Mouse (Mus musculus) embryonic facial prominence, embryonic 11.5 days (tissue): Measurements from ENCODE around the gene Sh3rf1. TPM values are rescaled to one million over a fixed set of nuclear protein-coding genes. Genes with fewer than 3 reads are reported as not detected.

ENCODE experiments used
- ATAC-seq: fragments of 200-750 bp; cut with Nextera tagmentation; replicated peaks from 2 replicates; pipeline ENCODE4 v1.8.0; 2017; ENCODE audit warnings: low read depth; ENCODE audit not compliant: insufficient number of reproducible peaks, low FRiP score, low TSS enrichment
- DNase-seq: peaks from one replicate; pipeline ENCODE4 v3.0.0-alpha.2; 2015; ENCODE audit warnings: low spot score
- H3K27ac ChIP-seq: fragments of 300-500 bp; sonication (generic); replicated peaks from 2 replicates; pipeline ENCODE4 v1.5.1; 2014; ENCODE audit warnings: mild to moderate bottlenecking, low read depth, low read length, control low read depth
- H3K27me3 ChIP-seq: fragments of 300-500 bp; sonication (generic); 2 replicates; pipeline ENCODE4 v1.6.1; 2014; ENCODE audit warnings: mild to moderate bottlenecking, low read length, moderate library complexity, mixed read lengths; ENCODE audit not compliant: control insufficient read depth, insufficient read depth
- H3K36me3 ChIP-seq: fragments of 300-500 bp; sonication (generic); replicated peaks from 2 replicates; pipeline ENCODE4 v1.6.1; 2014; ENCODE audit warnings: low read depth, mild to moderate bottlenecking, low read length, moderate library complexity, mixed read lengths; ENCODE audit not compliant: control insufficient read depth, insufficient read depth
- H3K4me1 ChIP-seq: fragments of 300-500 bp; sonication (generic); 2 replicates; pipeline ENCODE4 v1.6.1; 2014; ENCODE audit warnings: low read length, mixed read lengths; ENCODE audit not compliant: control insufficient read depth, insufficient read depth
- H3K4me2 ChIP-seq: fragments of 300-500 bp; sonication (generic); 2 replicates; pipeline ENCODE4 v1.6.1; 2014; ENCODE audit warnings: low read depth, mild to moderate bottlenecking, control low read depth, low read length, moderate library complexity
- H3K4me3 ChIP-seq: fragments of 300-500 bp; sonication (generic); 2 replicates; pipeline ENCODE4 v1.5.1; 2014; ENCODE audit warnings: low read depth, low read length, control low read depth
- H3K9ac ChIP-seq: fragments of 300-500 bp; sonication (generic); replicated peaks from 2 replicates; pipeline ENCODE4 v1.6.1; 2014; ENCODE audit warnings: mild to moderate bottlenecking, control low read depth, low read length
- H3K9me3 ChIP-seq: fragments of 300-500 bp; sonication (generic); replicated peaks from 2 replicates; pipeline ENCODE4 v1.6.1; 2016; ENCODE audit warnings: mild to moderate bottlenecking, low read length, inconsistent platforms, mixed read lengths; ENCODE audit not compliant: control insufficient read depth
- WGBS: fragments of 180-500 bp; shearing (Covaris S2); extraction: QIAGEN DNeasy Blood & Tissue Kit; methylation state at CpG from one replicate; pipeline ENCODE4 v1.1.7; 2014; 5-methylcytosine and 5-hydroxymethylcytosine counted together
- polyA plus RNA-seq: library from polyadenylated mRNA; unstranded; fragments of >200 nt; fragmentation: Nextera tagmentation; extraction: Ambion mirVana; gene quantifications from 2 replicates; pipeline ENCODE4 v1.2.1, GENCODE M21; 2014

The Sh3rf1 gene
- 14.7 and 16.0 TPM in 2 replicates for polyA plus RNA-seq

DNA sequence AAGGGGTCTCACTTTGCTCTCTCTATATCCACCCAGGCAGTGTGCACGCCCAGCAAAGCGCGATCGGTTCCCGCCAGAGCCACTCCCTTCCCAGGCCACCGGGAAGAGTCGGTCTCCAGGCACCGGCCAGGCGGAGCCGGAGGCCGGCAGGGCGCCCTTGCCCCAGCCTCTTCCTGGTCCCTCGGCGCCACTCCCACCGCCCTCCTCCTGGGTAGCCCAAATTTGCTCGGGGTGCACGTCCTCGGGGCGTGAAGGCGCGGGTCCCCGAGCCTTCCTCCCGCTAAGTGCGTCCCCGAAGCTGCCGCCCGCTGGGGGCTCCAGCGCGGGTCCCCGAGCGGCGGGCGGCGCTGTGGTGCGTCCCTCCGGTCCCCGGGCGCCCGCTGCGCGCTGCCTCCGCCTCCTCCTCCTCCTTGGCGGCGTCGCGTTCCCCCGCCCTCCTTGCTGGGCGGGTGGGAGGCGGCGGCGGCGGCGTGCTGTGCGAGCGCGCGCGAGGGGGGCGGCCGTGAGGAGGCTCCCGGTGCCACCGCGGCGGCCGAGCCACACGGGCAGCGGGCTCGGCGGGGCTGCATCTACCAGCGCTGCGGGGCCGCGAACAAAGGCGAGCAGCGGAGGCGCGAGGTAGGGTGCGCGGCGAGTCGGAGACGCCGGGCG lies at the start of gene Sh3rf1:
Sh3rf1 (plus strand) TSS at position 144 of the 651 bp plus-strand sequence.
- H3K4me3 ChIP-seq, result peak within 1 kb of the TSS; percentile 87
- no peaks in the 10 kb centered on the region for H3K9me3 ChIP-seq
- WGBS, result under 1% methylated on average over 59 of the region's 84 CpGs
- no peaks in the 10 kb centered on the region for H3K27me3 ChIP-seq
- ATAC-seq (peak; percentile 84), DNase-seq (peak; percentile 82)
- H3K9ac ChIP-seq, result peak within 1 kb of the TSS; percentile 85
- H3K27ac ChIP-seq, result peak within 1 kb of the TSS; percentile 67
- no peaks in the 10 kb centered on the region for H3K36me3 ChIP-seq
- no peaks in the 10 kb centered on the region for H3K4me1 ChIP-seq
- peak within 1 kb of the TSS; percentile 91 for H3K4me2 ChIP-seq

GRCm38 (mm10) chr8:61173921-61174492 lies 49.7 kb upstream of the Sh3rf1 start:
- 83% methylated on average over 7 of the region's 7 CpGs for WGBS
- H3K9ac ChIP-seq, result no peak overlapping the region
- no peak overlapping the region for H3K27ac ChIP-seq
- H3K4me3 ChIP-seq, result no peak overlapping the region
- DNase-seq (no peak), ATAC-seq (no peak)
- H3K4me2 ChIP-seq, result no peak overlapping the region
- no peaks in the 10 kb centered on the region for H3K4me1 ChIP-seq
- no peaks in the 10 kb centered on the region for H3K36me3 ChIP-seq
- no peaks in the 10 kb centered on the region for H3K9me3 ChIP-seq
- H3K27me3 ChIP-seq, result no peaks in the 10 kb centered on the region

- Histone ChIP-seq H3K9me3 (no peaks in the 10 kb centered on the region), H3K4me1 (no peaks in the 10 kb centered on the region), H3K4me2 (no peak overlapping the region), H3K27ac (no peak overlapping the region), H3K36me3 (no peaks in the 10 kb centered on the region), H3K27me3 (no peaks in the 10 kb centered on the region), H3K4me3 (no peak overlapping the region), H3K9ac (no peak overlapping the region)
- DNase-seq, result no peak
- ATAC-seq, result no peak
- WGBS, result 97% methylated on average over 2 of the region's 2 CpGs
Measured at GRCm38 (mm10) chr8:61175876-61176275, 47.8 kb upstream of the Sh3rf1 start.

GRCm38 (mm10) chr8:61177680-61178593 lies 45.7 kb upstream of the Sh3rf1 start:
- DNase-seq, result no peak
- Histone ChIP-seq H3K4me3 (no peak overlapping the region), H3K4me2 (no peak overlapping the region), H3K9ac (no peak overlapping the region), H3K9me3 (no peaks in the 10 kb centered on the region), H3K27ac (no peak overlapping the region), H3K36me3 (no peaks in the 10 kb centered on the region), H3K4me1 (no peaks in the 10 kb centered on the region), H3K27me3 (no peaks in the 10 kb centered on the region)
- 76% methylated on average over 12 of the region's 12 CpGs for WGBS
- no peak for ATAC-seq

- H3K4me2 ChIP-seq, result no peak overlapping the region
- peak; percentile 7 for DNase-seq
- H3K9ac ChIP-seq, result no peak overlapping the region
- no peak for ATAC-seq
- no peaks in the 10 kb centered on the region for H3K9me3 ChIP-seq
- no peak overlapping the region for H3K4me3 ChIP-seq
- 74% methylated on average over 11 of the region's 11 CpGs for whole genome bisulfite sequencing
- H3K27ac ChIP-seq, result no peak overlapping the region
- no peaks in the 10 kb centered on the region for H3K27me3 ChIP-seq
- H3K36me3 ChIP-seq, result no peaks in the 10 kb centered on the region
- H3K4me1 ChIP-seq, result no peaks in the 10 kb centered on the region
Measured at GRCm38 (mm10) chr8:61178594-61179140, 45.0 kb upstream of the Sh3rf1 start.

GRCm38 (mm10) chr8:61181592-61181991 lies 42.1 kb upstream of the Sh3rf1 start:
- H3K4me2 ChIP-seq, result no peak overlapping the region
- no peak for DNase-seq
- H3K27me3 ChIP-seq, result no peaks in the 10 kb centered on the region
- H3K4me3 ChIP-seq, result no peak overlapping the region
- H3K36me3 ChIP-seq, result no peaks in the 10 kb centered on the region
- H3K9ac ChIP-seq, result no peak overlapping the region
- no peaks in the 10 kb centered on the region for H3K4me1 ChIP-seq
- 86% methylated on average over 2 of the region's 2 CpGs for WGBS
- H3K27ac ChIP-seq, result no peak overlapping the region
- no peaks in the 10 kb centered on the region for H3K9me3 ChIP-seq
- ATAC-seq, result no peak

GRCm38 (mm10) chr8:61182020-61182419 lies 41.7 kb upstream of the Sh3rf1 start:
- Histone ChIP-seq H3K36me3 (no peaks in the 10 kb centered on the region), H3K9ac (no peak overlapping the region)
- 93% methylated on average over 4 of the region's 4 CpGs for WGBS

More at GRCm38 (mm10) chr8:61182020-61182419, 41.7 kb upstream of the Sh3rf1 start:
- DNase-seq (no peak), ATAC-seq (no peak)
- no peak overlapping the region for H3K27ac ChIP-seq
- H3K4me1 ChIP-seq, result no peaks in the 10 kb centered on the region
- no peak overlapping the region for H3K4me3 ChIP-seq
- H3K27me3 ChIP-seq, result no peaks in the 10 kb centered on the region
- H3K9me3 ChIP-seq, result no peaks in the 10 kb centered on the region
- no peak overlapping the region for H3K4me2 ChIP-seq
